In the genomic region with DNA sequence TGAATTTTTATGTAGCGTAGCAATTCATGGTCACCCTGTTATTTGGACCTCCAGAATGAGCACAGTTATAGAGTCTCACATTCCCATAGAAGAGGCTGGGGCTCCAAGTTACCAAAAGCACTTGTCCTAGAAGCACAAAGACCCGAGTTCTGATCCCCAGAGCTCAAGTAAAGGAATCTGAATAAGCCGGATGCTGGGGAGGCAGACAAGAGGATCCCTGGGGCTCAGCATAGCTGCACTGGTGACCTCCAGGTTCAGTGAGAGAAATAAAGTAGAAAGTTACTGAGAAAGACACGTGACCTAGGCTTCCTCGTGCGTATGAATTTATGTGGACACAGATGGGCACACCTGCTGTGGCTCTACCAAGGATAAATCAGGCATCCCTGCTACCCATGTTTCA, we compare ENCODE assay signal across 16 mouse cellular contexts.
"Had no signal": no experiment of that assay in that cellular context is flagged by ENCODE, and none has a peak within 500 bp of the region (broad histone marks: within the 10 kb centered on the region; RNA-seq: fewer than 3 reads in every experiment).

No protein-coding gene starts in this region.

- H3K4me2 ChIP-seq: limb, embryonic 12.5 days; limb, embryonic 15.5 days; midbrain, embryonic 11.5 days; neural tube, embryonic 12.5 days had no signal

- H3K36me3 ChIP-seq: limb, embryonic 15.5 days; liver, embryonic 15.5 days; neural tube, embryonic 12.5 days had no signal

- H3K27ac ChIP-seq: limb, embryonic 12.5 days; limb, embryonic 15.5 days; liver, embryonic 12.5 days; liver, embryonic 15.5 days; neural tube, embryonic 12.5 days had no signal

- ATAC-seq: liver, embryonic 12.5 days had no signal

- H3K4me3 ChIP-seq: limb, embryonic 12.5 days; limb, embryonic 15.5 days; liver, embryonic 12.5 days; liver, embryonic 15.5 days; neural tube, embryonic 12.5 days had no signal

- H3K27me3 ChIP-seq: limb, embryonic 12.5 days; limb, embryonic 15.5 days; liver, embryonic 12.5 days; neural tube, embryonic 12.5 days had no signal

- DNase-seq: kidney, adult 2 months; kidney, postnatal 14 days; kidney, postnatal 4 days; left cerebral cortex, postnatal 4 days; lung, adult 18-20 months; lung, postnatal 14 days; lung, postnatal 4 days; midbrain, embryonic 14.5 days; thymus, adult 18-20 months; thymus, postnatal 36 days had no signal

- H3K9me3 ChIP-seq: limb, embryonic 12.5 days; limb, embryonic 15.5 days; liver, embryonic 12.5 days; liver, embryonic 15.5 days; neural tube, embryonic 12.5 days had no signal

- H3K9ac ChIP-seq: limb, embryonic 12.5 days; limb, embryonic 15.5 days; liver, embryonic 12.5 days; liver, embryonic 15.5 days; neural tube, embryonic 12.5 days had no signal
